Mouse (Mus musculus): ENCODE results near the gene Ubac1. TPM values are rescaled to one million over a fixed set of nuclear protein-coding genes. Genes with fewer than 3 reads are reported as not detected.

Ubac1 gene
- polyA plus RNA-seq, 1 experiment from 2014 or later = 155 TPM

GRCm38 (mm10) chr2:26017326-26017725 lies 4.2 kb downstream of the Ubac1 start:
- Histone ChIP-seq H3K9me3 (ENCODE audit: control insufficient read depth, low read length) (no peaks in the 10 kb centered on the region), H3K4me2 (ENCODE audit: low read depth, low read length) (no peak overlapping the region), H3K4me3 (ENCODE audit: low read depth, low read length) (no peak overlapping the region), H3K27ac (ENCODE audit: low read depth, low read length) (no peak overlapping the region), H3K36me3 (ENCODE audit: control insufficient read depth, insufficient read depth, low read length) (peaks cover 29% of the 10 kb centered on the region; the same call in 1 of the 2 replicates), H3K9ac (replicated peaks; ENCODE audit: low read depth, low read length) (no peak overlapping the region), H3K4me1 (ENCODE audit: control insufficient read depth, insufficient read depth, low read length) (peaks cover 8% of the 10 kb centered on the region), H3K27me3 (ENCODE audit: control insufficient read depth, insufficient read depth, low read length) (no peaks in the 10 kb centered on the region)
- ATAC-seq (ENCODE audit: low read depth) = no peak
- WGBS = 76% methylated on average over 4 of the region's 4 CpGs

- Histone ChIP-seq H3K27me3 (ENCODE audit: control insufficient read depth, insufficient read depth, low read length) (no peaks in the 10 kb centered on the region), H3K4me2 (ENCODE audit: low read depth, low read length) (no peak overlapping the region), H3K4me1 (ENCODE audit: control insufficient read depth, insufficient read depth, low read length) (no peaks in the 10 kb centered on the region), H3K36me3 (ENCODE audit: control insufficient read depth, insufficient read depth, low read length) (peaks cover 48% of the 10 kb centered on the region), H3K4me3 (ENCODE audit: low read depth, low read length) (no peak overlapping the region), H3K27ac (ENCODE audit: low read depth, low read length) (no peak overlapping the region), H3K9me3 (ENCODE audit: control insufficient read depth, low read length) (no peaks in the 10 kb centered on the region), H3K9ac (replicated peaks; ENCODE audit: low read depth, low read length) (no peak overlapping the region)
- WGBS = 92% methylated on average over 3 of the region's 3 CpGs
- no peak for ATAC-seq (ENCODE audit: low read depth)
These were observed 7.9 kb downstream of the Ubac1 start for GRCm38 (mm10) chr2:26013674-26014073.

GRCm38 (mm10) chr2:26011420-26011819 lies 10.1 kb downstream of the Ubac1 start:
- WGBS = 100% methylated on average over 1 of the region's 1 CpGs

GRCm38 (mm10) chr2:26002001-26002400 lies 19.5 kb downstream of the Ubac1 start:
- Histone ChIP-seq H3K27ac (ENCODE audit: low read depth, low read length) (no peak overlapping the region), H3K4me3 (ENCODE audit: low read depth, low read length) (no peak overlapping the region), H3K9me3 (ENCODE audit: control insufficient read depth, low read length) (no peaks in the 10 kb centered on the region), H3K27me3 (ENCODE audit: control insufficient read depth, insufficient read depth, low read length) (no peaks in the 10 kb centered on the region), H3K4me2 (ENCODE audit: low read depth, low read length) (no peak overlapping the region), H3K9ac (replicated peaks; ENCODE audit: low read depth, low read length) (no peak overlapping the region), H3K36me3 (ENCODE audit: control insufficient read depth, insufficient read depth, low read length) (peaks cover 50% of the 10 kb centered on the region), H3K4me1 (ENCODE audit: control insufficient read depth, insufficient read depth, low read length) (no peaks in the 10 kb centered on the region)
- WGBS = 88% methylated on average over 2 of the region's 2 CpGs
- no peak for ATAC-seq (ENCODE audit: low read depth)

More at GRCm38 (mm10) chr2:26011420-26011819, 10.1 kb downstream of the Ubac1 start:
- Histone ChIP-seq H3K4me3 (ENCODE audit: low read depth, low read length) (no peak overlapping the region), H3K27me3 (ENCODE audit: control insufficient read depth, insufficient read depth, low read length) (no peaks in the 10 kb centered on the region), H3K4me2 (ENCODE audit: low read depth, low read length) (no peak overlapping the region), H3K4me1 (ENCODE audit: control insufficient read depth, insufficient read depth, low read length) (no peaks in the 10 kb centered on the region), H3K9ac (replicated peaks; ENCODE audit: low read depth, low read length) (no peak overlapping the region), H3K36me3 (ENCODE audit: control insufficient read depth, insufficient read depth, low read length) (peaks cover 63% of the 10 kb centered on the region), H3K9me3 (ENCODE audit: control insufficient read depth, low read length) (no peaks in the 10 kb centered on the region), H3K27ac (ENCODE audit: low read depth, low read length) (no peak overlapping the region)
- ATAC-seq (ENCODE audit: low read depth) = no peak

- Histone ChIP-seq H3K4me1 (ENCODE audit: control insufficient read depth, insufficient read depth, low read length) (no peaks in the 10 kb centered on the region), H3K4me2 (ENCODE audit: low read depth, low read length) (no peak overlapping the region), H3K36me3 (ENCODE audit: control insufficient read depth, insufficient read depth, low read length) (peaks cover 50% of the 10 kb centered on the region), H3K27me3 (ENCODE audit: control insufficient read depth, insufficient read depth, low read length) (no peaks in the 10 kb centered on the region), H3K27ac (ENCODE audit: low read depth, low read length) (no peak overlapping the region), H3K9ac (replicated peaks; ENCODE audit: low read depth, low read length) (no peak overlapping the region), H3K9me3 (ENCODE audit: control insufficient read depth, low read length) (no peaks in the 10 kb centered on the region), H3K4me3 (ENCODE audit: low read depth, low read length) (no peak overlapping the region)
- WGBS = 96% methylated on average over 5 of the region's 5 CpGs
- no peak for ATAC-seq (ENCODE audit: low read depth)
These were observed 20.4 kb downstream of the Ubac1 start for GRCm38 (mm10) chr2:26001136-26001535.

GRCm38 (mm10) chr2:25997716-25998115 lies 23.8 kb downstream of the Ubac1 start:
- H3K27ac ChIP-seq (ENCODE audit: low read depth, low read length) = no peak overlapping the region
- peaks cover 24% of the 10 kb centered on the region for H3K36me3 ChIP-seq (ENCODE audit: control insufficient read depth, insufficient read depth, low read length)
- no peaks in the 10 kb centered on the region for H3K27me3 ChIP-seq (ENCODE audit: control insufficient read depth, insufficient read depth, low read length)
- no peak for ATAC-seq (ENCODE audit: low read depth)
- no peak overlapping the region for H3K4me2 ChIP-seq (ENCODE audit: low read depth, low read length)
- H3K9ac ChIP-seq (replicated peaks; ENCODE audit: low read depth, low read length) = no peak overlapping the region
- 93% methylated on average over 3 of the region's 3 CpGs for WGBS
- H3K4me1 ChIP-seq (ENCODE audit: control insufficient read depth, insufficient read depth, low read length) = no peaks in the 10 kb centered on the region
- no peak overlapping the region for H3K4me3 ChIP-seq (ENCODE audit: low read depth, low read length)
- no peaks in the 10 kb centered on the region for H3K9me3 ChIP-seq (ENCODE audit: control insufficient read depth, low read length)

- H3K9ac ChIP-seq (replicated peaks; ENCODE audit: low read depth, low read length) = no peak overlapping the region
- H3K9me3 ChIP-seq (ENCODE audit: control insufficient read depth, low read length) = no peaks in the 10 kb centered on the region
- no peaks in the 10 kb centered on the region for H3K27me3 ChIP-seq (ENCODE audit: control insufficient read depth, insufficient read depth, low read length)
- H3K4me1 ChIP-seq (ENCODE audit: control insufficient read depth, insufficient read depth, low read length) = no peaks in the 10 kb centered on the region
- H3K4me3 ChIP-seq (ENCODE audit: low read depth, low read length) = no peak overlapping the region
- no peak overlapping the region for H3K4me2 ChIP-seq (ENCODE audit: low read depth, low read length)
- 97% methylated on average over 3 of the region's 3 CpGs for WGBS
- no peak for ATAC-seq (ENCODE audit: low read depth)
- H3K36me3 ChIP-seq (ENCODE audit: control insufficient read depth, insufficient read depth, low read length) = peaks cover 21% of the 10 kb centered on the region
- H3K27ac ChIP-seq (ENCODE audit: low read depth, low read length) = no peak overlapping the region
These were observed 26.8 kb downstream of the Ubac1 start for GRCm38 (mm10) chr2:25994791-25995190.

GRCm38 (mm10) chr2:25992285-25992684 lies 29.3 kb downstream of the Ubac1 start:
- H3K36me3 ChIP-seq (ENCODE audit: control insufficient read depth, insufficient read depth, low read length) = peaks cover 3% of the 10 kb centered on the region; the same call in 1 of the 2 replicates
- no peak for ATAC-seq (ENCODE audit: low read depth)
- 70% methylated on average over 2 of the region's 2 CpGs for WGBS

GRCm38 (mm10) chr2:25989651-25990050 lies 31.9 kb downstream of the Ubac1 start:
- no peak overlapping the region for H3K9ac ChIP-seq (replicated peaks; ENCODE audit: low read depth, low read length)
- no peaks in the 10 kb centered on the region for H3K36me3 ChIP-seq (ENCODE audit: control insufficient read depth, insufficient read depth, low read length)
- H3K4me3 ChIP-seq (ENCODE audit: low read depth, low read length) = no peak overlapping the region
- H3K9me3 ChIP-seq (ENCODE audit: control insufficient read depth, low read length) = no peaks in the 10 kb centered on the region
- H3K4me1 ChIP-seq (ENCODE audit: control insufficient read depth, insufficient read depth, low read length) = no peaks in the 10 kb centered on the region
- H3K4me2 ChIP-seq (ENCODE audit: low read depth, low read length) = no peak overlapping the region
- ATAC-seq (ENCODE audit: low read depth) = no peak
- no peaks in the 10 kb centered on the region for H3K27me3 ChIP-seq (ENCODE audit: control insufficient read depth, insufficient read depth, low read length)
- no peak overlapping the region for H3K27ac ChIP-seq (ENCODE audit: low read depth, low read length)
- WGBS = 96% methylated on average over 1 of the region's 1 CpGs

More at GRCm38 (mm10) chr2:25992285-25992684, 29.3 kb downstream of the Ubac1 start:
- Histone ChIP-seq H3K4me2 (ENCODE audit: low read depth, low read length) (no peak overlapping the region), H3K27ac (ENCODE audit: low read depth, low read length) (no peak overlapping the region), H3K9me3 (ENCODE audit: control insufficient read depth, low read length) (no peaks in the 10 kb centered on the region), H3K4me3 (ENCODE audit: low read depth, low read length) (no peak overlapping the region), H3K27me3 (ENCODE audit: control insufficient read depth, insufficient read depth, low read length) (no peaks in the 10 kb centered on the region), H3K9ac (replicated peaks; ENCODE audit: low read depth, low read length) (no peak overlapping the region), H3K4me1 (ENCODE audit: control insufficient read depth, insufficient read depth, low read length) (no peaks in the 10 kb centered on the region)
